21 mouse cellular contexts compared by ENCODE assay signal in genomic region chr5:37362618-37363017, GRCm38 (mm10). TPM values are rescaled to one million over a fixed set of nuclear protein-coding genes. Genes with fewer than 3 reads are reported as not detected.
DNase-seq lines count a peak whose midpoint lies in the region; ATAC-seq lines count a peak whose summit lies in the region.
"Had no signal": no experiment of that assay in that cellular context is flagged by ENCODE, and none has a peak within 500 bp of the region (broad histone marks: within the 10 kb centered on the region; RNA-seq: fewer than 3 reads in every experiment).

No protein-coding gene starts in this region.

- no peak overlapping the region for H3K9ac ChIP-seq in heart, embryonic 12.5 days
- no peak overlapping the region for H3K9ac ChIP-seq in heart, embryonic 14.5 days (ENCODE audit: low read length)

- intact Hi-C loops in heart, postnatal 10 days (cut with DNase I), result no loop called here
- intact Hi-C loops in heart, postnatal 14 days (cut with DNase I), result no loop called here

- no peak overlapping the region for H3K27ac ChIP-seq in heart, embryonic 10.5 days
- H3K27ac ChIP-seq in heart, embryonic 12.5 days (ENCODE audit: poor library complexity, severe bottlenecking), result no peak overlapping the region
- H3K27ac ChIP-seq in heart, embryonic 14.5 days (replicated peaks in 1 of 2; ENCODE audit: control insufficient read depth in 1 of 2, insufficient read depth in 1 of 2, low read depth in 2 of 2, low read length in 2 of 2), result no peak overlapping the region

- peak; percentile 79 for DNase-seq in heart, embryonic 10.5 days (ENCODE audit: low spot score)
- DNase-seq in heart, adult 8-10 months (ENCODE audit: low spot score), result no peak
- no peak for DNase-seq in heart, postnatal 10 days
- DNase-seq in heart, postnatal 14 days, result no peak
- DNase-seq: adrenal gland, adult 2 months; adrenal gland, adult 8-10 months; adrenal gland, postnatal 10 days; adrenal gland, postnatal 14 days; adrenal gland, postnatal 25 days; adrenal gland, postnatal 36 days; B cell, adult 2 months; cerebellum, adult 11 months; cerebellum, adult 11-12 months; cerebellum, adult 18-20 months had no signal

- H3K4me2 ChIP-seq in heart, embryonic 12.5 days, result no peak overlapping the region
- no peak overlapping the region for H3K4me2 ChIP-seq in heart, embryonic 14.5 days (ENCODE audit: low read length)

- H3K9me3 ChIP-seq in heart, embryonic 10.5 days, result no peaks in the 10 kb centered on the region
- H3K9me3 ChIP-seq in heart, embryonic 12.5 days (replicated peaks), result no peaks in the 10 kb centered on the region
- H3K9me3 ChIP-seq in heart, embryonic 14.5 days (ENCODE audit: control insufficient read depth, low read length), result no peaks in the 10 kb centered on the region

- H3K4me3 ChIP-seq in heart, embryonic 10.5 days, result no peak overlapping the region
- H3K4me3 ChIP-seq in heart, embryonic 12.5 days, result no peak overlapping the region
- no peak overlapping the region for H3K4me3 ChIP-seq in heart, embryonic 14.5 days (ENCODE audit: control insufficient read depth in 1 of 2, insufficient read depth in 1 of 2, low read depth in 1 of 2, low read length in 2 of 2)

- 45% methylated on average over 4 of the region's 5 CpGs for WGBS in heart, embryonic 10.5 days
- 25% methylated on average over 5 of the region's 5 CpGs for WGBS in heart, embryonic 12.5 days
- 19% methylated on average over 4 of the region's 5 CpGs for WGBS in heart, embryonic 14.5 days

- peak; percentile 69; the same call in 1 of the 2 replicates for ATAC-seq in heart, embryonic 12.5 days (ENCODE audit: insufficient number of reproducible peaks, low FRiP score)
- ATAC-seq in heart, embryonic 14.5 days (ENCODE audit: insufficient number of reproducible peaks, insufficient read depth, low FRiP score, low read depth), result peak; percentile 43; the same call in 1 of the 2 replicates
- ATAC-seq: activated CD4-positive, CD25-positive, alpha-beta regulatory T cell, adult 4 months; CD4-positive, CD25-positive, alpha-beta regulatory T cell, adult 4 months; Patski had no signal

- H3K4me1 ChIP-seq in heart, embryonic 10.5 days, result peaks cover 35% of the 10 kb centered on the region
- H3K4me1 ChIP-seq in heart, embryonic 12.5 days (replicated peaks), result peaks cover 37% of the 10 kb centered on the region
- peaks cover 10 to 15% of the 10 kb centered on the region in 2 experiments for H3K4me1 ChIP-seq in heart, embryonic 14.5 days (ENCODE audit: control insufficient read depth in 2 of 2, insufficient read depth in 2 of 2, low read length in 2 of 2)

- peaks cover 23% of the 10 kb centered on the region for H3K36me3 ChIP-seq in heart, embryonic 10.5 days
- H3K36me3 ChIP-seq in heart, embryonic 12.5 days, result peaks cover 8% of the 10 kb centered on the region
- H3K36me3 ChIP-seq in heart, embryonic 14.5 days (ENCODE audit: control insufficient read depth, insufficient read depth, low read length), result 0 out of 2 replicates have a peak, but pooled peaks cover 6% of the 10 kb centered on the region
- H3K36me3 ChIP-seq: G1E had no signal

- no peaks in the 10 kb centered on the region for H3K27me3 ChIP-seq in heart, embryonic 10.5 days (ENCODE audit: insufficient read depth, poor library complexity, severe bottlenecking)
- no peaks in the 10 kb centered on the region for H3K27me3 ChIP-seq in heart, embryonic 12.5 days (replicated peaks)
- no peaks in the 10 kb centered on the region for H3K27me3 ChIP-seq in heart, embryonic 14.5 days (ENCODE audit: control insufficient read depth, insufficient read depth, low read length)
- H3K27me3 ChIP-seq: Patski had no signal

RNA-seq across cellular contexts. Expression of gene Evc2, which starts 24.3 kb away (rescaled TPM):
- 14.4 and 14.9 TPM in 2 replicates for polyA plus RNA-seq in heart, embryonic 10.5 days (2016; fragmentation: Nextera tagmentation; extraction: Ambion mirVana)
- 1 to 10 TPM; 4.9 to 8.0 (median 6.5) TPM for total RNA-seq in heart, adult 8-10 months (2022)
- 11.6 and 12.2 TPM in 2 replicates for polyA plus RNA-seq in heart, embryonic 12.5 days (2016; fragmentation: Nextera tagmentation; extraction: Ambion mirVana)
- 1 to 10 TPM; 5.2 to 5.7 TPM for total RNA-seq in heart, postnatal 10 days (2021)
- 6.6 and 6.7 TPM in 2 replicates for polyA plus RNA-seq in heart, embryonic 14.5 days (2014; fragmentation: Nextera tagmentation; extraction: Ambion mirVana)
- total RNA-seq in heart, postnatal 14 days (2021), result 1 to 10 TPM; 3.6 to 3.8 TPM
- total RNA-seq: MEL had no signal
- polyA plus RNA-seq: activated CD4-positive, CD25-positive, alpha-beta regulatory T cell, adult 4 months; CD4-positive, CD25-positive, alpha-beta regulatory T cell, adult 4 months; G1E had no signal

RNA-seq across cellular contexts. Expression of gene Evc, which starts 25.9 kb away (rescaled TPM):
- polyA plus RNA-seq in heart, embryonic 10.5 days (2016; fragmentation: Nextera tagmentation; extraction: Ambion mirVana), result 6.4 and 9.7 TPM in 2 replicates
- 1 to 10 TPM; 6.5 to 7.9 (median 7.2) TPM for total RNA-seq in heart, adult 8-10 months (2022)
- polyA plus RNA-seq in heart, embryonic 12.5 days (2016; fragmentation: Nextera tagmentation; extraction: Ambion mirVana), result 6.4 and 7.9 TPM in 2 replicates
- total RNA-seq in heart, postnatal 10 days (2021), result 10 to 100 TPM in 1 of 2 experiments, 1 to 10 TPM in 1; 6.0 to 10.0 TPM
- polyA plus RNA-seq in heart, embryonic 14.5 days (2014; fragmentation: Nextera tagmentation; extraction: Ambion mirVana), result 2.9 and 3.7 TPM in 2 replicates
- 1 to 10 TPM; 5.5 to 5.8 TPM for total RNA-seq in heart, postnatal 14 days (2021)
- total RNA-seq: G1E, MEL had no signal
- polyA plus RNA-seq: activated CD4-positive, CD25-positive, alpha-beta regulatory T cell, adult 4 months; CD4-positive, CD25-positive, alpha-beta regulatory T cell, adult 4 months; G1E had no signal
